Mouse (Mus musculus) stomach, embryonic 15.5 days (tissue): ENCODE data around the gene Arhgap40. TPM values are rescaled to one million over a fixed set of nuclear protein-coding genes. Genes with fewer than 3 reads are reported as not detected.

Experiments used
- ATAC-seq: fragments of 200-750 bp; cut with Nextera tagmentation; 2 replicates; pipeline ENCODE4 v1.8.0; 2017; ENCODE audit warnings: low read depth, moderate number of reproducible peaks, moderate TSS enrichment; ENCODE audit not compliant: insufficient read depth, low FRiP score
- H3K27ac ChIP-seq: fragments of 300-500 bp; sonication (generic); 2 replicates; pipeline ENCODE4 v1.5.1; 2015; ENCODE audit warnings: mild to moderate bottlenecking, inconsistent platforms
- H3K27me3 ChIP-seq: fragments of 300-500 bp; sonication (generic); replicated peaks from 2 replicates; pipeline ENCODE4 v1.6.1; 2015; ENCODE audit warnings: inconsistent platforms
- H3K36me3 ChIP-seq: fragments of 300-500 bp; sonication (generic); 2 replicates; pipeline ENCODE4 v1.6.1; 2015; ENCODE audit warnings: inconsistent platforms
- H3K4me1 ChIP-seq: fragments of 300-500 bp; sonication (generic); 2 replicates; pipeline ENCODE4 v1.6.1; 2015; ENCODE audit warnings: inconsistent platforms
- H3K4me2 ChIP-seq: fragments of 300-500 bp; sonication (generic); 2 replicates; pipeline ENCODE4 v1.6.1; 2015; ENCODE audit warnings: mild to moderate bottlenecking, inconsistent platforms
- H3K4me3 ChIP-seq: fragments of 300-500 bp; sonication (generic); replicated peaks from 2 replicates; pipeline ENCODE4 v1.5.1; 2015; ENCODE audit warnings: inconsistent platforms
- H3K9ac ChIP-seq: fragments of 300-500 bp; sonication (generic); 2 replicates; pipeline ENCODE4 v1.6.1; 2015; ENCODE audit warnings: inconsistent platforms
- H3K9me3 ChIP-seq: fragments of 300-500 bp; sonication (generic); 2 replicates; pipeline ENCODE4 v1.6.1; 2016; ENCODE audit warnings: inconsistent platforms
- WGBS: fragments of 180-500 bp; shearing (Covaris S2); methylation state at CpG from one replicate; pipeline ENCODE4 v1.1.7; 2015; 5-methylcytosine and 5-hydroxymethylcytosine counted together
- polyA plus RNA-seq: library from polyadenylated mRNA; unstranded; fragments of >200 nt; fragmentation: Nextera tagmentation; extraction: Ambion mirVana; gene quantifications from 2 replicates; pipeline ENCODE4 v1.2.1, GENCODE M21; 2015

Gene Arhgap40
- polyA plus RNA-seq = 1.9 and 2.9 TPM in 2 replicates

GRCm38 (mm10) chr2:158512528-158512927 is at the start of gene Arhgap40:
Gene Arhgap40 (plus strand): TSS chr2:158512796.
- Histone ChIP-seq H3K27ac (no peak within 1 kb of the TSS), H3K27me3 (no peaks in the 10 kb centered on the region), H3K4me1 (no peaks in the 10 kb centered on the region), H3K4me3 (no peak within 1 kb of the TSS), H3K9ac (no peak within 1 kb of the TSS), H3K36me3 (no peaks in the 10 kb centered on the region), H3K9me3 (no peaks in the 10 kb centered on the region), H3K4me2 (no peak within 1 kb of the TSS)
- peak; percentile 75 for ATAC-seq
- WGBS = 78% methylated on average over 10 of the region's 10 CpGs

- Histone ChIP-seq H3K27ac (no peak overlapping the region), H3K9ac (no peak overlapping the region), H3K36me3 (peaks cover 15% of the 10 kb centered on the region), H3K4me3 (no peak overlapping the region), H3K9me3 (no peaks in the 10 kb centered on the region), H3K4me2 (no peak overlapping the region), H3K27me3 (no peaks in the 10 kb centered on the region), H3K4me1 (no peaks in the 10 kb centered on the region)
- WGBS = 85% methylated on average over 1 of the region's 1 CpGs
- ATAC-seq = no peak
These were observed 38.4 kb upstream of the Arhgap40 start for GRCm38 (mm10) chr2:158474159-158474558.

GRCm38 (mm10) chr2:158477640-158478039 is 35.0 kb upstream of the Arhgap40 start:
- Histone ChIP-seq H3K36me3 (peaks cover 15% of the 10 kb centered on the region), H3K27ac (no peak overlapping the region), H3K9me3 (no peaks in the 10 kb centered on the region), H3K4me1 (no peaks in the 10 kb centered on the region), H3K27me3 (no peaks in the 10 kb centered on the region), H3K4me2 (no peak overlapping the region), H3K9ac (no peak overlapping the region), H3K4me3 (no peak overlapping the region)
- WGBS = 84% methylated on average over 3 of the region's 3 CpGs
- ATAC-seq = no peak

GRCm38 (mm10) chr2:158498457-158498856 is 14.1 kb upstream of the Arhgap40 start:
- Histone ChIP-seq H3K4me2 (no peak overlapping the region), H3K4me1 (no peaks in the 10 kb centered on the region), H3K4me3 (no peak overlapping the region), H3K9ac (no peak overlapping the region), H3K36me3 (peaks cover 10% of the 10 kb centered on the region; the same call in 1 of the 2 replicates), H3K27me3 (no peaks in the 10 kb centered on the region), H3K9me3 (no peaks in the 10 kb centered on the region), H3K27ac (no peak overlapping the region)
- 85% methylated on average over 5 of the region's 5 CpGs for WGBS
- no peak for ATAC-seq

GRCm38 (mm10) chr2:158501836-158502812 is 10.5 kb upstream of the Arhgap40 start, which contains the start of gene Adig:
Gene Adig (plus strand): TSS chr2:158502612.
- Histone ChIP-seq H3K4me1 (no peaks in the 10 kb centered on the region), H3K27me3 (no peaks in the 10 kb centered on the region), H3K9ac (no peak within 1 kb of the TSS), H3K27ac (peak within 1 kb of the TSS; percentile 41; the same call in 1 of the 2 replicates), H3K4me3 (no peak within 1 kb of the TSS), H3K4me2 (no peak within 1 kb of the TSS), H3K9me3 (no peaks in the 10 kb centered on the region), H3K36me3 (peaks cover 5% of the 10 kb centered on the region; the same call in 1 of the 2 replicates)
- ATAC-seq = peak; percentile 48; the same call in 1 of the 2 replicates
- 55% methylated on average over 11 of the region's 11 CpGs for WGBS

- Histone ChIP-seq H3K27me3 (no peaks in the 10 kb centered on the region), H3K27ac (no peak overlapping the region), H3K4me2 (no peak overlapping the region), H3K9me3 (no peaks in the 10 kb centered on the region), H3K36me3 (peaks cover 5% of the 10 kb centered on the region; the same call in 1 of the 2 replicates), H3K9ac (no peak overlapping the region), H3K4me3 (no peak overlapping the region), H3K4me1 (no peaks in the 10 kb centered on the region)
- 74% methylated on average over 7 of the region's 7 CpGs for WGBS
- no peak for ATAC-seq
These were observed 9.4 kb upstream of the Arhgap40 start for GRCm38 (mm10) chr2:158503226-158503625.

- WGBS = 76% methylated on average over 4 of the region's 4 CpGs
- Histone ChIP-seq H3K9me3 (no peaks in the 10 kb centered on the region), H3K36me3 (0 out of 2 replicates have a peak, but pooled peaks cover 5% of the 10 kb centered on the region), H3K27me3 (no peaks in the 10 kb centered on the region), H3K4me2 (no peak overlapping the region), H3K9ac (no peak overlapping the region), H3K27ac (no peak overlapping the region), H3K4me1 (no peaks in the 10 kb centered on the region), H3K4me3 (no peak overlapping the region)
- ATAC-seq = no peak
These were observed 8.9 kb upstream of the Arhgap40 start for GRCm38 (mm10) chr2:158503671-158504070.

- ATAC-seq = no peak
- no peak overlapping the region for H3K9ac ChIP-seq
- H3K4me1 ChIP-seq = no peaks in the 10 kb centered on the region
- no peaks in the 10 kb centered on the region for H3K27me3 ChIP-seq
- no peak overlapping the region for H3K27ac ChIP-seq
- no peaks in the 10 kb centered on the region for H3K9me3 ChIP-seq
- 82% methylated on average over 5 of the region's 5 CpGs for WGBS
- H3K36me3 ChIP-seq = no peaks in the 10 kb centered on the region
- no peak overlapping the region for H3K4me3 ChIP-seq
- H3K4me2 ChIP-seq = no peak overlapping the region
These were observed 6.1 kb upstream of the Arhgap40 start for GRCm38 (mm10) chr2:158506475-158506874.

GRCm38 (mm10) chr2:158507046-158507445 is 5.5 kb upstream of the Arhgap40 start:
- Histone ChIP-seq H3K27me3 (no peaks in the 10 kb centered on the region), H3K4me2 (no peak overlapping the region), H3K9ac (no peak overlapping the region), H3K4me3 (no peak overlapping the region), H3K9me3 (no peaks in the 10 kb centered on the region), H3K27ac (no peak overlapping the region), H3K36me3 (no peaks in the 10 kb centered on the region), H3K4me1 (no peaks in the 10 kb centered on the region)
- ATAC-seq = no peak
- WGBS = 93% methylated on average over 10 of the region's 10 CpGs

GRCm38 (mm10) chr2:158510665-158511064 is 1.9 kb upstream of the Arhgap40 start:
- WGBS = 48% methylated on average over 6 of the region's 6 CpGs
- no peak overlapping the region for H3K9ac ChIP-seq
- H3K27me3 ChIP-seq = no peaks in the 10 kb centered on the region
- H3K27ac ChIP-seq = peak overlapping the region; percentile 49; the same call in 1 of the 2 replicates
- no peak overlapping the region for H3K4me2 ChIP-seq
- H3K9me3 ChIP-seq = no peaks in the 10 kb centered on the region
- no peaks in the 10 kb centered on the region for H3K36me3 ChIP-seq
- H3K4me3 ChIP-seq = no peak overlapping the region
- no peaks in the 10 kb centered on the region for H3K4me1 ChIP-seq
- ATAC-seq = peak; percentile 66

GRCm38 (mm10) chr2:158513821-158514336 is 1.3 kb downstream of the Arhgap40 start:
- H3K9ac ChIP-seq = no peak overlapping the region

GRCm38 (mm10) chr2:158518583-158518982 is 6.0 kb downstream of the Arhgap40 start:
- H3K27ac ChIP-seq = no peak overlapping the region
- no peak overlapping the region for H3K4me2 ChIP-seq
- H3K4me3 ChIP-seq = no peak overlapping the region
- 59% methylated on average over 6 of the region's 6 CpGs for WGBS
- no peaks in the 10 kb centered on the region for H3K27me3 ChIP-seq
- H3K36me3 ChIP-seq = no peaks in the 10 kb centered on the region
- ATAC-seq = no peak
- no peaks in the 10 kb centered on the region for H3K9me3 ChIP-seq
- H3K4me1 ChIP-seq = no peaks in the 10 kb centered on the region
- H3K9ac ChIP-seq = no peak overlapping the region

More at GRCm38 (mm10) chr2:158513821-158514336, 1.3 kb downstream of the Arhgap40 start:
- Histone ChIP-seq H3K4me3 (no peak overlapping the region), H3K4me2 (no peak overlapping the region), H3K27me3 (no peaks in the 10 kb centered on the region), H3K27ac (no peak overlapping the region), H3K36me3 (no peaks in the 10 kb centered on the region), H3K4me1 (no peaks in the 10 kb centered on the region), H3K9me3 (no peaks in the 10 kb centered on the region)
- ATAC-seq = no peak
- WGBS = 74% methylated on average over 12 of the region's 12 CpGs
